Mouse (Mus musculus): Measurements from ENCODE around the gene Atp10a. TPM values are rescaled to one million over a fixed set of nuclear protein-coding genes. Genes with fewer than 3 reads are reported as not detected.
A peak's percentile ranks its signal among the peaks of the same experiment; 100 is the strongest.

Atp10a gene
- polyA plus RNA-seq, 1 experiment from 2014 or later: 3.5 TPM

DNA sequence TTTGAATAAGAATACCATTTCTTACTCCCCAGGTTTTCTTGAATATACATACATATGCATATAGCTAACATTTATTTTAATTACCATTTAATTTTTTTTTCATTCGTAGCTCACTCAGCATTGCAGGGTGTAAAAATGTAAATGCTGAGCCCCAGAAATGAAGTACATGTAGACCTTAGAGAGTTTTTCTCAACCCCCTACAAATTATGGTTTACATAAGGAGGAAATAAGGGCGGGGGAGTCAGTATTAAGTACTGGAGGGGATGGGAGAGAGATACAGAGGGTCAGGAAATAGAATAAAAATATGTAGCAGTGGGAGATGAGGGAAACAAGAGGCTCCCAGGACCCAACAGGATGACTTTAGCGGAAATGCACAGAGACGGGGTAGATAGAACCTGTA lies 188.5 kb downstream of the Atp10a start:
- no peak for DNase-seq (ENCODE audit: low spot score)
- Histone ChIP-seq H3K9me3 (no peaks in the 10 kb centered on the region), H3K36me3 (no peaks in the 10 kb centered on the region), H3K4me1 (peaks cover 35% of the 10 kb centered on the region), H3K4me3 (peak overlapping the region; percentile 18; the same call in 1 of the 2 replicates), H3K27ac (peak overlapping the region; percentile 89), H3K27me3 (ENCODE audit: insufficient read depth, poor library complexity, severe bottlenecking) (no peaks in the 10 kb centered on the region)
- 33% methylated on average over 4 of the region's 4 CpGs for WGBS

DNA sequence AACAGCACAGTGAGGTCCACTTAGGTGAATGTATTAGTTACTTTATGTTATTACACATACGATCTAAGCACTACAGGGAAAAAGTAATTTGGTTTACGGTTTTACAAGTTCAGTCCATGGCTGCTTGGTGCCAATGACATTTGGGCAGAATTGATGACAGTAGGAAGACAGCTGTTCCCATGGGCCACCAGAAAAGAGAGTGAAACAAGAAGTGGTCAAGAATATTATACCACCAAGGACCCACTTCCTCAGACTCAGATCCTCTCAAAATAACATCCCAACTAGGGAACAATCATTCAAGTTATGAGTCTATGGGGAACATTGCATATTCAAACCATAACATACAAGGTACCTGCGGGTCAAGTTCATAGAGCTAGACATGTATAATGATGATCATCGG lies 203.0 kb downstream of the Atp10a start:
- WGBS: 89% methylated on average over 4 of the region's 4 CpGs
- Histone ChIP-seq H3K27me3 (ENCODE audit: insufficient read depth, poor library complexity, severe bottlenecking) (no peaks in the 10 kb centered on the region), H3K9me3 (no peaks in the 10 kb centered on the region), H3K4me3 (no peak overlapping the region), H3K36me3 (no peaks in the 10 kb centered on the region), H3K4me1 (no peaks in the 10 kb centered on the region), H3K27ac (no peak overlapping the region)
- DNase-seq (ENCODE audit: low spot score): no peak

DNA sequence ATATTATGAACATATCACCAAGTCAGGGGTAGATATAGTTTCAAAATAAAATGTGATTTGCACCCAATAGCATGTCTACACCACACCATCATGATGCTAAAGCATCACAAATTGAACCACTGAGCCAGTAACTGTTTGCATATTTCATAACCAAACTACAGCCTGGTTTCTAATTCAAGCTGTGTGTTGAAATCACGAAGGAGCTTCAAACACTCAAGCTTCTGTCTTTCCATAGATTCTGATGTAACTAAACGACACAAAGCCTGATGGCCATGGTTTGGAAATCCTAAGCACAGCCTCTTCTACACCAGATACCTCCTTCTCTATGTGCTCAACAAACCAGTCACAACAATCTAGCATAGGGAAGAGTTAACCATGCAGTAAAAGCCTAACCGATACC lies 207.2 kb downstream of the Atp10a start:
- no peak for DNase-seq (ENCODE audit: low spot score)
- Histone ChIP-seq H3K27me3 (ENCODE audit: insufficient read depth, poor library complexity, severe bottlenecking) (no peaks in the 10 kb centered on the region), H3K36me3 (no peaks in the 10 kb centered on the region), H3K4me1 (no peaks in the 10 kb centered on the region), H3K9me3 (no peaks in the 10 kb centered on the region), H3K27ac (no peak overlapping the region), H3K4me3 (no peak overlapping the region)
- 81% methylated on average over 3 of the region's 3 CpGs for WGBS

DNA sequence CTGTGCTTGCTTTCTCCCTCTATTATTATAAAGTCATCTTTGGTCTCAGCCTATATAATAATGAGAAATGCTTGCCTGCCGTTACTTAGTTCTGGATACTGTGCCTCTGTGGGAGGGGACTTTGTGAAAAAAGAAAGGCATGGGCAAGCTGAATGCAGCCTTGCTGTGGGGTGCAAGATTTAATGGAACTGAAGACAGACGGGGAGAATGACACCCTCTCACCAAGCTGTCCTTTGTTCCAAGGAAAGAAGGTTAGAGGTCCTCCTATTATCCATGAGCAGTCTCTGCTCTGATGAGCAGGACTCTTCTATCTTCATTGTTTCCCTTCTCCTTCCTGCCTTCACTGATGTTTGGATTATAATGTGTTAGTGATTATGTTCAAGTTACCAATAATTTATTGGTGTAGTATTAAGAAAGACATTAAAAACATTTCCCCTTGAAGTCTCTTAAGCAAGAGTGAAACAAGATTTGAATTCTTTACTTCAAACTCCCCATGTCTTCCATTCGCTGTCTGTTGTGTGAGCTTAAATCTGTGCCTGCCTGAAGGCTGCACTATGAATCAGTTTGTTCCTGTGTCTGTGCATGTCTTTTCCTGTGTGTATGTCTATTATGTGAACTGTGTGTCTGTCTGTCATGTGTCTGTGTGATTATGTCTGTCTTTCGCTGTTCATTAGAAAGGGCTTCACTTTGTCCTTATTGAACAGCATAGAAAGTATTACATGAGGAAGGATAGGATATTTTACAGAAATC lies 211.1 kb downstream of the Atp10a start:
- no peak for DNase-seq (ENCODE audit: low spot score)
- Histone ChIP-seq H3K9me3 (no peaks in the 10 kb centered on the region), H3K4me3 (no peak overlapping the region), H3K36me3 (no peaks in the 10 kb centered on the region), H3K27ac (no peak overlapping the region), H3K4me1 (no peaks in the 10 kb centered on the region), H3K27me3 (ENCODE audit: insufficient read depth, poor library complexity, severe bottlenecking) (no peaks in the 10 kb centered on the region)
- 70% methylated on average over 4 of the region's 4 CpGs for WGBS

DNA sequence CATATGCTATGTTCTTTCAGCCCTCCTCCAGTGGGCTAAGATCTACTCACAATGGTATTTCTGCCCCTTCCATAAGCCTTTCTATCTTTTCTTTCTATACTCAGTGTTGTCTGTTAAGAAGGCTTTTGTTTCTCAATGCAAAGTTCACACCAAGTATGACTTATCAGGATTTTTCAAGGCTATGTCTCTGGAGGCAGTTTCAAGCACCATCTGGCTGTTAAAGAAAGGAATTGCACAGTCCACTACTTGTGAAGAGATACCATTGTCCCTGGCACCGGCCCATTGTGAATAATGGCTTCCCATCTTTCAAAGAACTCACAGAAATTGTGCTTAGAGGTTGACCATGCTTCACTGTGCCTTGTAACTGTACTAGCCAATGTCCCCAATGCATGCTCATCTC lies 214.7 kb downstream of the Atp10a start:
- WGBS: 67% methylated on average over 1 of the region's 1 CpGs
- no peak for DNase-seq (ENCODE audit: low spot score)

DNA sequence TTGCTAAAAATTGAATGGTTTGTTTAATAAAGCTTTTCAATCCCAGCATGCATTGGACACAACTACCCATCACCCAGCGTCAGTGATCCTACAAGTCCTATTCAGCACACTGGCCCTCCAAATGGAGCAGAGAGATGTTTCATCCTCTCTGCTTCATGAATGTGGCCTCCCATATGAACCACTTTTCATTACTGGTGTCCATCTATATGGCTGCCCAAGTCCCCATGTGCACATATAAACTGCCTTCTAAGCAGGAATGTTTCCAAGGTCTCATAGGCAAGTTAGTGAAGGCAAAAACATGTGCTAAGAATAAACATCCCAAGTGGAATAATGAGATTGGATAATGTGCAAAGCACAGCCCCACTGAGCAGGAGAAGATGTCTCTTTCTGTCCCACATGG lies 217.7 kb downstream of the Atp10a start:
- Histone ChIP-seq H3K27ac (no peak overlapping the region), H3K9me3 (no peaks in the 10 kb centered on the region), H3K4me3 (no peak overlapping the region), H3K27me3 (ENCODE audit: insufficient read depth, poor library complexity, severe bottlenecking) (no peaks in the 10 kb centered on the region), H3K4me1 (no peaks in the 10 kb centered on the region), H3K36me3 (no peaks in the 10 kb centered on the region)
- 83% methylated on average over 1 of the region's 1 CpGs for WGBS
- DNase-seq (ENCODE audit: low spot score): no peak

More for the DNA sequence above, 214.7 kb downstream of the Atp10a start:
- Histone ChIP-seq H3K9me3 (no peaks in the 10 kb centered on the region), H3K27me3 (ENCODE audit: insufficient read depth, poor library complexity, severe bottlenecking) (no peaks in the 10 kb centered on the region), H3K4me1 (no peaks in the 10 kb centered on the region), H3K36me3 (no peaks in the 10 kb centered on the region), H3K27ac (no peak overlapping the region), H3K4me3 (no peak overlapping the region)

Measured in heart, embryonic 10.5 days (tissue).